Mouse (Mus musculus): Measurements from ENCODE around the gene Rapgef2. TPM values are rescaled to one million over a fixed set of nuclear protein-coding genes. Genes with fewer than 3 reads are reported as not detected.

Rapgef2 gene
- polyA plus RNA-seq, 1 experiment from 2014 or later: 5.3 TPM

DNA sequence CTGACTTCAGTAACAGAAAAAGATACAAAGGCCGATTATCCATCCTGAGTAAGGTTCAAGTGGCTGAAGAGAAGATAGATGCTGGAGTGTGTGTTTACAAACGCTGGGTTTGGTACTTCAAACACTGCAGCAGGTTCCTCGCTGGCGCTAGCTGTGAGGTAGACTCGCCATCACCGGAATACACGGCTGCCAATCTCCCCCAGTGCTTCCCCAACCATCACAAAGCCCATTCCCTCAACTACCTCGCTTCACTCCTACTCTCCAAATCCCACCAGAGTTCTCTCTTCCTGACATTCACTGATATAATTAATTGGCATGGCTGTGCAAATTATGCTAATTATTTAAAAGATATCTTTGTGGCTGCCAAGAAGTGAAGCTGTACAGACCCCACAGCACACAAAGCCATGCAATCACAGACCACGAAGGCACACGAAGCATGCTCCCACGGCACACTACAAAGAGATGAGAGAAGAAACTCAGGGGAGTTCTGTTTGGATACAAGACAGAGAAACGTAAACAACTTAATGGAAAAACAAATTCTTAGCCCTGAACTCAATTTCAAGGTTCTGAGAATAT, 15.2 kb downstream of the Rapgef2 start:
- Histone ChIP-seq H3K9me3 (replicated peaks) (no peaks in the 10 kb centered on the region), H3K27me3 (ENCODE audit: low read depth, poor library complexity, severe bottlenecking) (no peaks in the 10 kb centered on the region), H3K4me1 (peaks cover 33% of the 10 kb centered on the region), H3K36me3 (no peaks in the 10 kb centered on the region), H3K27ac (no peak overlapping the region), H3K4me3 (no peak overlapping the region)
- DNase-seq (ENCODE audit: low spot score): no peak
- WGBS: 79% methylated on average over 12 of the region's 12 CpGs

DNA sequence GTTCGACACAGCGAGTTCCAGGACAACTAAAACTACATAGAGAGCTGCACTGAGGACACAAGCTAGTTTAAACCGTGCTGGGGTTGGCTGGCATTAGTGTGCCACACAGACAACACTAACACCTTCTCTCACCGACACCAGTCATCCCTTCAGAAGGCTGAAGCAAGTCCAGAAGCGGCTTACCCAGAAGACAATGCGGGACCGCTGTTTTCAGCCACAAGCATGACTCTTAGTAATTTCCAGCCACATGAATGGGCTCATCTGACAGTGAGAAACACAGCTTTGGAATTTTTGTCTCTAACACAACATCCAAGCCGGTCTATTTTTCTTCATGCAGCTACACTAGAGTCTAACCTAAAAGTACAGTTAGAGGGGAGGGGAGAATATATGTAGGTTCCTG, 16.4 kb downstream of the Rapgef2 start:
- Histone ChIP-seq H3K36me3 (no peaks in the 10 kb centered on the region), H3K4me1 (peaks cover 30% of the 10 kb centered on the region), H3K4me3 (no peak overlapping the region), H3K27ac (no peak overlapping the region), H3K9me3 (replicated peaks) (no peaks in the 10 kb centered on the region), H3K27me3 (ENCODE audit: low read depth, poor library complexity, severe bottlenecking) (no peaks in the 10 kb centered on the region)
- 92% methylated on average over 8 of the region's 8 CpGs for WGBS
- no peak for DNase-seq (ENCODE audit: low spot score)

DNA sequence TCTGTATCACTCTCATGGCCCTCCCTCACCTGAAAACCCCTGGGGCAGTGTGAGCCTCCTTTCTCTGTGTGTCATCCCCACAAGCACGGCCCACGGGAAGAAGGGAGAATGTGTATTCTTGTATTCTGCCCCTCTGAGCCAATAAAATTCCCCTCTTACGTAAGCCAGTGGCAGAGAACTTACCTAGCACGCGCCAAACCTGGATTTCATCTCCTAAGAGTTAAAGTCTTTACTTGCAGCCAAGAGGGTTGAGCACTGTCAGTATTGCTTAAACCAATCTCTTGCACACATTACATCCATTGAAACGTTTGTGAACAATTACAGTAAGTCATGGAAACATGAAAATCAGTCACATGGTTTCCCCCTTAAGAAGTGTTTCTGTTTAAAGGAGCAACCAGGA, 19.3 kb downstream of the Rapgef2 start:
- Histone ChIP-seq H3K27me3 (ENCODE audit: low read depth, poor library complexity, severe bottlenecking) (no peaks in the 10 kb centered on the region), H3K4me3 (no peak overlapping the region), H3K36me3 (no peaks in the 10 kb centered on the region), H3K27ac (no peak overlapping the region), H3K4me1 (peaks cover 15% of the 10 kb centered on the region), H3K9me3 (replicated peaks) (no peaks in the 10 kb centered on the region)
- DNase-seq (ENCODE audit: low spot score): no peak
- 76% methylated on average over 6 of the region's 6 CpGs for WGBS

DNA sequence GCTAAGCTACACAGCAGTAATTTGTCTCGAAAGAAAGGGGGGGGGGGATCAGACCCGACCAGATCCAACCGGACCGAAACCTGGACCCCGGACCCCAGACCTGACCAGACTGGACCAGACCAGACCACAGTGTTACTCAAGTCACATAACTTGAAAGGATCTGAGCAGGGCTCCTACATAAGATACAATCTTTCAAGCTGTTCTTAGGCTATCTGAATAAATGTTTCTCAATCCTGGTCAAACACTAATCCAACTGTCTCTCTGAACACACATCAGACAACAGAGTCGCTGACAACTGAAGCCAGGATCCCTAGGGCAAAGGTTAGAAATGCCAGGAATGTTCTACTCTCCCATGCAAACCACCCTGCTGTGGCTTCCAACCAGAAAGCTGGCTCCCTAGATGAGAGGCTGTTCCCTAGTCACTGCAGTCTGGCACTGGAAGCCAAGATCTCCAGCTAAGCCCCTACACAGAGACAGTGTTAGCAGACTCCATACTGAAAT, 24.5 kb downstream of the Rapgef2 start:
- Histone ChIP-seq H3K9me3 (replicated peaks) (no peaks in the 10 kb centered on the region), H3K27ac (no peak overlapping the region), H3K4me3 (no peak overlapping the region), H3K36me3 (no peaks in the 10 kb centered on the region), H3K27me3 (ENCODE audit: low read depth, poor library complexity, severe bottlenecking) (no peaks in the 10 kb centered on the region), H3K4me1 (peaks cover 5% of the 10 kb centered on the region)
- DNase-seq (ENCODE audit: low spot score): no peak
- WGBS: 76% methylated on average over 6 of the region's 6 CpGs

DNA sequence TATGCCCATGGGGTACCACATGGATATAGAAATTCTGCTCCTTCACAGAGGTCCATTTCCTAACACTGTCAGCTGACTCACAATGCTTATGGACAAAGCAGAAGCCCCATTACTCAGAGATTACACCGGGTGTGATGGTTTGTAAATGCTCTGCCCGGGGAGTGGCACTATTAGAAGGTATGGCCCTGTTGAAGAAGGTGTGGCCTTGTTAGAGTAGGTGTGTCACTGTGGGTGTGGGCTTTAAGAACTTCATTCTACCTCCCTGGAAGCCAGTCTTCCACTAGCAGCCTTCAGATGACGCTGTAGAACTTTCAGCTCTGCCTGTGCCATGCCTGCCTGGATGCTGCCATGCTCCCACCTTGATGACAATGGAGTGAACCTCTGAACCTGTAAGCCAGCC, 32.3 kb downstream of the Rapgef2 start:
- Histone ChIP-seq H3K4me1 (no peaks in the 10 kb centered on the region), H3K27ac (no peak overlapping the region), H3K9me3 (replicated peaks) (no peaks in the 10 kb centered on the region), H3K36me3 (no peaks in the 10 kb centered on the region), H3K4me3 (no peak overlapping the region), H3K27me3 (ENCODE audit: low read depth, poor library complexity, severe bottlenecking) (no peaks in the 10 kb centered on the region)
- no peak for DNase-seq (ENCODE audit: low spot score)
- 90% methylated on average over 3 of the region's 3 CpGs for WGBS

DNA sequence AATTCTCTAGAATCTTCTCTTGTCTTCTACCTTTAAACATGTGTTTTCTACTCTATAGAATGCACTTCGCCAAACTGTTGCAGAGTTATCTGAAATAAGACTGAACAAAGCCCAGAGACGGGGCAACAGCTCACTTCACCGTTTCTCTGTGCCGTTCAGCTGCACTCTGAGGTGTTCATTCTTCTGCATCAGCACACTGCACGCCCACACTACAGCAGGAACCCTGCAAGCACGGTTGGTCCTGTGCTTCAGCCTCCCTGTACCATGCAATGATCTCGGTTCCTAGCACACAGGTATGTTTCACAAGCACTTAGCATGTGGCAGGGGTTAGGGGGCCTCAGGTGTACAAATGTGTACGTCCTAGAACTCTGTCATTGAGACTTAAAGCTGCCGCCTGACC, 32.9 kb downstream of the Rapgef2 start:
- H3K4me1 ChIP-seq: no peaks in the 10 kb centered on the region
- H3K9me3 ChIP-seq (replicated peaks): no peaks in the 10 kb centered on the region
- no peak for DNase-seq (ENCODE audit: low spot score)
- H3K27ac ChIP-seq: no peak overlapping the region
- WGBS: 87% methylated on average over 9 of the region's 9 CpGs
- H3K36me3 ChIP-seq: no peaks in the 10 kb centered on the region
- H3K4me3 ChIP-seq: no peak overlapping the region
- no peaks in the 10 kb centered on the region for H3K27me3 ChIP-seq (ENCODE audit: low read depth, poor library complexity, severe bottlenecking)

DNA sequence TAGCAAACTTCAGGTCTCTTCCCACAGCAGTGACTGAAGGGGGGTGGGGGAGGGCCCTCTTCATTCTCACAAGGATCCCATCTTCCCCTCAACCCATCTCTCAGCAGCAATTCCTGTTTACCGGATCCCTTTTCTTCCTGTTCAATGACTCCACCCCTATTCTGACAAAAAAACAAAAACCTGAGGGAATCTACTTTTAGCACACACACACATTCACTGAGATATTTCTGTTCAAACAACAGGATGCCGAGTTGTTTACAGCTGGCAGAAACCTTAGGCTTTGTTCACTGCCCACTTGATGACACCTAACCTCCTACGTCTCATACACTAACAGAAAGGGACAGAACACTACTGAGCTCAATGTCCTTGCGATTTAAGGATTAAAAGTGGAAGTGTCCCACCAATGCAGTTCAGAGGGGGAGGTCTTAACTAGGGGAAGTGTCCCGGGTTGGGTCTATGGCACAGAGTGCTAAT, 33.4 kb downstream of the Rapgef2 start:
- Histone ChIP-seq H3K27me3 (ENCODE audit: low read depth, poor library complexity, severe bottlenecking) (no peaks in the 10 kb centered on the region), H3K27ac (no peak overlapping the region), H3K36me3 (no peaks in the 10 kb centered on the region), H3K4me3 (no peak overlapping the region), H3K9me3 (replicated peaks) (no peaks in the 10 kb centered on the region), H3K4me1 (peaks cover 3% of the 10 kb centered on the region)
- 72% methylated on average over 5 of the region's 5 CpGs for WGBS
- no peak for DNase-seq (ENCODE audit: low spot score)

DNA sequence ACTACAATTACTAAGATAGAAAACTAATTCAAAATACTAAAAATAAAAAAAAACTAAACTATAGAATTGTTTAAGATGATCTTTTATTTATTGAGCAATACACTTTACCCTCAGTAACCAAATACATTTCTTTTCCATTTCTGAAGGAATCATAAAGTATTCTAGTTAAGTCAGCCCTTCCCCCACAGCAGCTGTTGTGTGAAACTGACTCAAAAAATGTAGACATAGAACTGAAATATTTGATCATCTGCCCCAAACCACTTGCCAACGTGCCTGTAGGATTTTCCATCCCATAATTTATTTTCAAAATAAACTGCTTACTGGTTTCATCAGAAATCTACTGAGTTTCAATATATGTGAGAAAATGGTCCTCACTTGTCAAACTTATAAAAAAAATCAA, 36.4 kb downstream of the Rapgef2 start:
- no peak overlapping the region for H3K4me3 ChIP-seq
- H3K9me3 ChIP-seq (replicated peaks): no peaks in the 10 kb centered on the region
- DNase-seq (ENCODE audit: low spot score): no peak
- no peaks in the 10 kb centered on the region for H3K27me3 ChIP-seq (ENCODE audit: low read depth, poor library complexity, severe bottlenecking)
- WGBS: 87% methylated on average over 1 of the region's 1 CpGs
- no peaks in the 10 kb centered on the region for H3K36me3 ChIP-seq
- H3K4me1 ChIP-seq: peaks cover 12% of the 10 kb centered on the region
- H3K27ac ChIP-seq: no peak overlapping the region

DNA sequence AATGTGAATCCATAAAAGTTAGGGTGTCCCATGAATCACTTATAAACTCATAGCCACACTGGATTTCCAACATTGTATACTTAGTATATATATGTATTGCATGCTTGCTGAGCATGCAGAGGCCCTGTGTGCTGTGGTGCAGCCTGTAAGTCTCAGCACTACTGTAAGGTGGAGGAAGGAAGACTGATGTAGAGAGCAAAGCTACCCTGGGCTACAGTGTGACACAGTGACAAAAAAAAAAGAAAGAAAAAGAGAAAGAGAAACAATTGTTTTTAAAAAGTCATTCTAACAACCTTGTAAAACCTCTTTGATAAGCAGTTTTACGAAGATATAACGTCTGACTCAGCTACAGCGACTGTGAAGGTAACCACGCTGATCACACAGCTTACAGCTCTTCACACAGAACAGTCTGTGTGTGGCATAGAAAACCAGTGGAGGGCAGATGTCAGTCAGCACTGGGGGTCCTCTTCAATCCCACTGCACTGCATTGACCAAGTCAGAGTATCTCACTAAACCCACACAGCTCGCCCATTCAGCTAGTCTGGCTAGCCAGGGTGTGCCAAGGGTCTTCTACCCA, 37.6 kb downstream of the Rapgef2 start:
- Histone ChIP-seq H3K27ac (no peak overlapping the region), H3K4me1 (peaks cover 12% of the 10 kb centered on the region), H3K36me3 (no peaks in the 10 kb centered on the region), H3K4me3 (no peak overlapping the region), H3K27me3 (ENCODE audit: low read depth, poor library complexity, severe bottlenecking) (no peaks in the 10 kb centered on the region), H3K9me3 (replicated peaks) (no peaks in the 10 kb centered on the region)
- no peak for DNase-seq (ENCODE audit: low spot score)
- WGBS: 88% methylated on average over 5 of the region's 5 CpGs

DNA sequence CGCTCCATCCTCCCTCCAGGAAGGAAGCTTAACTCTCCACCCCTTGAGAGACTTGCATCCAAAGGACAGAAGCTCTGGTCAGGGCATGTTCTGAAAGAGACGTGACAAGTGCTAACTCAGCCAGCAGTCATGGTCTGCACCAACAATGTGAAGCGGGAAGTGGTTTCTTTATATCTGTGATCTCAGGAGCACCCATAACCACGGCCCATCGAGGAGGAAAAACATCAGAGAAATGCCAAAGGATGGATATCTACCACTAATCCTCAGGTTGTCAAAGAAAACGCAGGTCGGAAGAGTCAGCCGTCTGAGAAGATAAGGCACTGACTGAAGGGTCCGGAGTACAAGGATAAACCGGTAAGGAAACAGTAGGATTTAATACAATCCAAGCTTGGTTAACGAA, 38.1 kb downstream of the Rapgef2 start:
- H3K4me1 ChIP-seq: peaks cover 15% of the 10 kb centered on the region
- H3K36me3 ChIP-seq: no peaks in the 10 kb centered on the region
- DNase-seq (ENCODE audit: low spot score): no peak
- H3K4me3 ChIP-seq: no peak overlapping the region
- H3K9me3 ChIP-seq (replicated peaks): no peaks in the 10 kb centered on the region
- WGBS: 90% methylated on average over 11 of the region's 11 CpGs
- no peaks in the 10 kb centered on the region for H3K27me3 ChIP-seq (ENCODE audit: low read depth, poor library complexity, severe bottlenecking)
- H3K27ac ChIP-seq: no peak overlapping the region

DNA sequence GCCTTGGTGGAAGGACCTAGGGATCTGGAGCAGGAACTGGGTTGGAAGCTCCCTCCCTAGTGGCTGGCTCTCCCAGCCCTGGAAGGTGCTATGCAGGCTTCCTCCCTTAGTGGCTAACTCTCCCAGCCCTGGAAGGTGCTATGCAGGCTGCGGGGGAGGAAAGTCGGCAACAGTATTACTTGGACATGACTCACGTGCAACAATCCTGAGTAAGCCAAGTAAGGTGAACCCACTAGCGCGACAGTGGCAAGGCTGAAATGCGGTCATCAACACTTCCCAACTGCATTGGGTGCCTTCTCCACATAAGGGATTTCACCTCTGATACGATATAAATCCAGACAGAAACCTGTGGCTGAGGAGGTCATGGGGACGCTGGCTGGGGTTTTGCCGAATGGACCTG, 42.0 kb downstream of the Rapgef2 start:
- Histone ChIP-seq H3K4me1 (peaks cover 16% of the 10 kb centered on the region), H3K27ac (no peak overlapping the region), H3K4me3 (no peak overlapping the region), H3K27me3 (ENCODE audit: low read depth, poor library complexity, severe bottlenecking) (no peaks in the 10 kb centered on the region), H3K9me3 (replicated peaks) (no peaks in the 10 kb centered on the region), H3K36me3 (no peaks in the 10 kb centered on the region)
- DNase-seq (ENCODE audit: low spot score): no peak
- WGBS: 90% methylated on average over 9 of the region's 9 CpGs

DNA sequence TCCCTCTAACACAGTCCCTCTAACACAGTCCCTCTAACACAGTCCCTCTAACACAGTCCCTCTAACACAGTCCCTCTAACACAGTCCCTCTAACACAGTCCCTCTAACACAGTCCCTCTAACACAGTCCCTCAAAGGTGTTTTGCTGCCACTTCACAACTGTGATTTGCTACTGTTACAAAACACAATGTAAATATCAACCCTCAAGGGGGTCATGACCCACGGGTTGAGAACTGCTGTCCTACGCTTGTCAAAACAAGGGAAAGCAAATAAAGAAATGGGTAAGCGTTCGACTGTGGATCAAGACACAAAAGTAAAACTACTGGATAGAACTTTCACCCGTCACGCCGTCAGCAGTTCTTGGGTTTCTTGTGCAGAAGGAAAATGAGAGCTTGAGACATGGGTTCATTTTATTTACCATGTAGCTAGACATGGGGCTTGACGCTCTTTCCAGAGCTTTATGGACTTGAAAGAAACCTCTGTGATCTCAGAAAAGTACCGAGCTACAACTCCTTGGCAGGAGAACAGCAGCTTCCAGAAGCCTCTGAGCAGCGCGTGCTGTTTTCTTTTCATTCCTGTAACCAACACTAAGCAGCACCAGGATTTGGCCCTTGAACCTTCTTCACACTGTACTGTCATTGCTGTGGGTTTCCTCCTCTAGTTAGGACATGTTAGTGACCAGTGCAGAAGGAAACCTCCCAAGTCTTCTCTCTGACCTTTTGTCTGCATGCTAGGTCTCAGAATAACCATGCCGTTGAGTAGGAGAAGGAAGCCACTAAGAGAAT, 43.2 kb downstream of the Rapgef2 start:
- no peaks in the 10 kb centered on the region for H3K9me3 ChIP-seq (replicated peaks)
- peaks cover 15% of the 10 kb centered on the region for H3K4me1 ChIP-seq
- whole genome bisulfite sequencing: 79% methylated on average over 12 of the region's 12 CpGs

DNA sequence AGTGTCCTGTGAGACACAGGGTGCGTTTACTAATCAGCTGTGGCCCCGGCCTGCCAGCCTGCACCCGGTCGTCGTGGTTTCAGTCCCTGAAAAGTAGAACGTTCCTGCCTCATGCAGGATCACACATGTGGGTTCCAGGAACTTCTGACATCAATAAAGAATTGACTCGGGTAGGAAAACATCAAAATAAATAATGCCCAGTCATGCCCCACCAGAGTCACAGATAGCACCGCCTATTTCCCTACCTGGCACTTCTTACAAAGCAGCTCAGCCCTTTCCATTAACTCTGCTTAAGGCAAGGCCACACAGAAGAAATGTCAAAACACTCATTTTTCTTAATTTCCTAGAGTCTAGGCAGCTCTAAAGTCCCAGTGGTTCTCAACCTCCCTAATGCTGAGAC, 44.0 kb downstream of the Rapgef2 start:
- Histone ChIP-seq H3K9me3 (replicated peaks) (no peaks in the 10 kb centered on the region), H3K36me3 (no peaks in the 10 kb centered on the region), H3K27me3 (ENCODE audit: low read depth, poor library complexity, severe bottlenecking) (no peaks in the 10 kb centered on the region), H3K4me3 (no peak overlapping the region), H3K4me1 (peaks cover 13% of the 10 kb centered on the region), H3K27ac (no peak overlapping the region)
- 78% methylated on average over 8 of the region's 8 CpGs for WGBS
- DNase-seq (ENCODE audit: low spot score): no peak

More for the DNA sequence above, 43.2 kb downstream of the Rapgef2 start:
- H3K27me3 ChIP-seq (ENCODE audit: low read depth, poor library complexity, severe bottlenecking): no peaks in the 10 kb centered on the region
- no peak overlapping the region for H3K4me3 ChIP-seq
- no peaks in the 10 kb centered on the region for H3K36me3 ChIP-seq
- H3K27ac ChIP-seq: 0 out of 2 replicates have a peak overlapping the region, but pooled peaks have one; percentile 10
- DNase-seq (ENCODE audit: low spot score): no peak
